20 mouse cellular contexts compared by ENCODE assay signal in genomic region chr16:11565126-11565525, GRCm38 (mm10).
DNase-seq lines count a peak whose midpoint lies in the region; ATAC-seq and TF ChIP-seq lines count a peak whose summit lies in the region.
"Had no signal": no experiment of that assay in that cellular context is flagged by ENCODE, and none has a peak within 500 bp of the region (broad histone marks: within the 10 kb centered on the region; RNA-seq: fewer than 3 reads in every experiment).

No protein-coding gene starts in this region.

- no peak overlapping the region for H3K4me2 ChIP-seq in midbrain, embryonic 11.5 days
- H3K4me2 ChIP-seq in midbrain, postnatal 0 days (ENCODE audit: low read depth, low read length, poor library complexity, severe bottlenecking) = no peak overlapping the region
- H3K4me2 ChIP-seq: forebrain, embryonic 12.5 days; hindbrain, embryonic 13.5 days; limb, embryonic 13.5 days; neural tube, embryonic 12.5 days had no signal

- no peaks in the 10 kb centered on the region for H3K36me3 ChIP-seq in midbrain, embryonic 11.5 days (ENCODE audit: control insufficient read depth, insufficient read depth, low read length)
- H3K36me3 ChIP-seq in midbrain, postnatal 0 days (ENCODE audit: insufficient read depth, low read length) = no peaks in the 10 kb centered on the region
- H3K36me3 ChIP-seq in MEL (ENCODE audit: control insufficient read depth in 1 of 2, insufficient read depth in 2 of 2, low read length in 2 of 2) = peaks cover 0 to 2% of the 10 kb centered on the region in 2 experiments; a peak in 1 of 4 replicates
- H3K36me3 ChIP-seq: forebrain, embryonic 12.5 days; heart, embryonic 10.5 days; hindbrain, embryonic 13.5 days; limb, embryonic 13.5 days; neural tube, embryonic 12.5 days had no signal

- no peak for TF ChIP-seq CTCF in midbrain, postnatal 0 days (IDR thresholded peaks at IDR 0.05)
- TF ChIP-seq CTCF in MEL (IDR thresholded peaks at IDR 0.05 in 2 of 3, conservative IDR thresholded peaks at IDR 0.05 in 1 of 3; ENCODE audit: control insufficient read depth in 1 of 3, insufficient read depth in 1 of 3, low read depth in 2 of 3, low read length in 3 of 3, poor library complexity in 1 of 3, severe bottlenecking in 1 of 3) = no peak
- no peak for TF ChIP-seq CTCF in lung, adult 2 months (IDR thresholded peaks at IDR 0.05; ENCODE audit: insufficient read depth, low read length)

- no peak overlapping the region for H3K9ac ChIP-seq in midbrain, embryonic 11.5 days (ENCODE audit: low read length)
- no peak overlapping the region for H3K9ac ChIP-seq in midbrain, postnatal 0 days (replicated peaks; ENCODE audit: low read length, poor library complexity, severe bottlenecking)
- H3K9ac ChIP-seq in MEL (ENCODE audit: control insufficient read depth, low read depth, low read length, poor library complexity, severe bottlenecking) = no peak overlapping the region
- H3K9ac ChIP-seq: forebrain, embryonic 12.5 days; hindbrain, embryonic 13.5 days; limb, embryonic 13.5 days; liver, embryonic 14.5 days; neural tube, embryonic 12.5 days had no signal

- ATAC-seq in midbrain, embryonic 11.5 days (ENCODE audit: low FRiP score) = no peak
- ATAC-seq in midbrain, postnatal 0 days (ENCODE audit: low FRiP score) = no peak
- ATAC-seq in granulocyte monocyte progenitor cell, adult 5-6 weeks (replicated peaks; ENCODE audit: poor library complexity, severe bottlenecking) = peak; percentile 59
- ATAC-seq: lung, postnatal 0 days had no signal

- DNase-seq in midbrain, embryonic 11.5 days (ENCODE audit: low spot score, missing footprints) = peak; percentile 75
- no peak for DNase-seq in midbrain, postnatal 0 days (ENCODE audit: low spot score)
- peak; percentile 33 for DNase-seq in MEL (ENCODE audit: low read depth, low spot score)
- DNase-seq in naive thymus-derived CD4-positive, alpha-beta T cell, adult 2 months (ENCODE audit: low read depth) = peak; percentile 33
- DNase-seq in retina, embryonic 14.5 days (ENCODE audit: low spot score) = no peak
- DNase-seq in lung, adult 2 months = no peak
- DNase-seq: cerebellum, adult 9-10 months; kidney, adult 11 months; layer of hippocampus, postnatal 36 days had no signal

- H3K9me3 ChIP-seq in midbrain, embryonic 11.5 days (ENCODE audit: control insufficient read depth, low read length) = no peaks in the 10 kb centered on the region
- no peaks in the 10 kb centered on the region for H3K9me3 ChIP-seq in midbrain, postnatal 0 days (ENCODE audit: low read length)
- H3K9me3 ChIP-seq in MEL (replicated peaks; ENCODE audit: insufficient read depth, low read length) = no peaks in the 10 kb centered on the region
- H3K9me3 ChIP-seq: forebrain, embryonic 12.5 days; heart, embryonic 10.5 days; hindbrain, embryonic 13.5 days; limb, embryonic 13.5 days; neural tube, embryonic 12.5 days had no signal

- H3K4me1 ChIP-seq in midbrain, embryonic 11.5 days (ENCODE audit: control insufficient read depth, insufficient read depth, low read length) = no peaks in the 10 kb centered on the region
- H3K4me1 ChIP-seq in midbrain, postnatal 0 days (ENCODE audit: insufficient read depth, low read length) = no peaks in the 10 kb centered on the region; the same call in 1 of the 2 replicates
- H3K4me1 ChIP-seq in MEL (ENCODE audit: control insufficient read depth in 1 of 2, insufficient read depth in 2 of 2, low read length in 2 of 2) = 0 out of 4 replicates have a peak, but pooled peaks cover 0 to 2% of the 10 kb centered on the region in 2 experiments
- H3K4me1 ChIP-seq in lung, adult 2 months (ENCODE audit: control insufficient read depth, insufficient read depth, low read length) = no peaks in the 10 kb centered on the region; the same call in 1 of the 2 replicates
- H3K4me1 ChIP-seq: forebrain, embryonic 12.5 days; limb, embryonic 13.5 days; neural tube, embryonic 12.5 days had no signal

- TF ChIP-seq POLR2A in MEL (IDR thresholded peaks at IDR 0.05; ENCODE audit: control insufficient read depth in 1 of 2, insufficient read depth in 1 of 2, low read depth in 1 of 2, low read length in 2 of 2, poor library complexity in 1 of 2) = no peak
- no peak for TF ChIP-seq POLR2A in lung, adult 2 months (IDR thresholded peaks at IDR 0.05; ENCODE audit: borderline replicate concordance, extremely low read depth, low read depth, low read length)

- WGBS in midbrain, embryonic 11.5 days = 86% methylated on average over 11 of the region's 11 CpGs
- WGBS in midbrain, postnatal 0 days = 77% methylated on average over 11 of the region's 11 CpGs
- WGBS in lung, adult 2 months = 59% methylated on average over 11 of the region's 11 CpGs

- H3K79me2 ChIP-seq in MEL (ENCODE audit: control insufficient read depth, insufficient read depth, low read length, poor library complexity) = no peaks in the 10 kb centered on the region

- no peak overlapping the region for H3K27ac ChIP-seq in midbrain, embryonic 11.5 days (ENCODE audit: low read depth, low read length)
- no peak overlapping the region for H3K27ac ChIP-seq in midbrain, postnatal 0 days (ENCODE audit: low read depth, low read length)
- no peak overlapping the region for H3K27ac ChIP-seq in MEL (ENCODE audit: control insufficient read depth, low read depth, low read length)
- H3K27ac ChIP-seq: forebrain, embryonic 12.5 days; heart, embryonic 10.5 days; hindbrain, embryonic 13.5 days; kidney, postnatal 0 days; layer of hippocampus, adult 2 months; limb, embryonic 13.5 days; liver, embryonic 14.5 days; neural tube, embryonic 12.5 days had no signal

- H3K4me3 ChIP-seq in midbrain, embryonic 11.5 days (ENCODE audit: low read depth, low read length) = no peak overlapping the region
- H3K4me3 ChIP-seq in midbrain, postnatal 0 days (ENCODE audit: low read depth, low read length) = no peak overlapping the region
- no peak overlapping the region; a peak in 1 of 4 replicates for H3K4me3 ChIP-seq in MEL (ENCODE audit: control insufficient read depth in 1 of 2, insufficient read depth in 1 of 2, low read depth in 2 of 2, low read length in 2 of 2)
- no peak overlapping the region for H3K4me3 ChIP-seq in lung, adult 2 months (replicated peaks; ENCODE audit: extremely low read depth, low read depth, low read length)
- H3K4me3 ChIP-seq: forebrain, embryonic 12.5 days; heart, embryonic 10.5 days; hindbrain, embryonic 13.5 days; layer of hippocampus, adult 2 months; limb, embryonic 13.5 days; neural tube, embryonic 12.5 days had no signal

- no peaks in the 10 kb centered on the region for H3K27me3 ChIP-seq in midbrain, embryonic 11.5 days (ENCODE audit: control insufficient read depth, insufficient read depth, low read length)
- no peaks in the 10 kb centered on the region for H3K27me3 ChIP-seq in midbrain, postnatal 0 days (ENCODE audit: insufficient read depth, low read length)
- no peaks in the 10 kb centered on the region for H3K27me3 ChIP-seq in MEL (ENCODE audit: control insufficient read depth in 1 of 2, insufficient read depth in 2 of 2, low read length in 2 of 2)
- H3K27me3 ChIP-seq: CH12.LX; forebrain, embryonic 12.5 days; hindbrain, embryonic 13.5 days; limb, embryonic 13.5 days; neural tube, embryonic 12.5 days had no signal

- TF ChIP-seq EP300 in MEL (IDR thresholded peaks at IDR 0.05; ENCODE audit: low read depth in 1 of 2, low read length in 2 of 2) = no peak

- TF ChIP-seq RAD21 in MEL (IDR thresholded peaks at IDR 0.05; ENCODE audit: low read depth, low read length) = no peak

TF ChIP-seq in MEL, 35 proteins besides CTCF, POLR2A, EP300 and RAD21:
- TF ChIP-seq GATA1 (IDR thresholded peaks at IDR 0.05; ENCODE audit: low read depth, low read length) (peak; percentile 37), CHD2 (IDR thresholded peaks at IDR 0.05; ENCODE audit: low read length) (no peak)

Comparison
In these comparisons a context has a peak if more than half of its experiments do, and no peak if none do; other contexts are left out.
1. DNase-seq: peak in midbrain, embryonic 11.5 days (single experiment), MEL (single experiment) and naive thymus-derived CD4-positive, alpha-beta T cell, adult 2 months (single experiment); none in midbrain, postnatal 0 days (single experiment), retina, embryonic 14.5 days (single experiment) and lung, adult 2 months (single experiment).